Mouse (Mus musculus): ENCODE data around the gene Kcnip4. TPM values are rescaled to one million over a fixed set of nuclear protein-coding genes. Genes with fewer than 3 reads are reported as not detected.
A peak's percentile ranks its signal among the peaks of the same experiment; 100 is the strongest.

Gene Kcnip4
- total RNA-seq, 2 experiments from 2014 or later: not detected

GRCm38 (mm10) chr5:48502442-48502841, 1022.3 kb downstream of the Kcnip4 start:
- no peak for ATAC-seq (replicated peaks; ENCODE audit: low FRiP score, low TSS enrichment, poor library complexity, severe bottlenecking)

GRCm38 (mm10) chr5:48500204-48500603, 1024.5 kb downstream of the Kcnip4 start:
- ATAC-seq (replicated peaks; ENCODE audit: low FRiP score, low TSS enrichment, poor library complexity, severe bottlenecking): no peak

DNA sequence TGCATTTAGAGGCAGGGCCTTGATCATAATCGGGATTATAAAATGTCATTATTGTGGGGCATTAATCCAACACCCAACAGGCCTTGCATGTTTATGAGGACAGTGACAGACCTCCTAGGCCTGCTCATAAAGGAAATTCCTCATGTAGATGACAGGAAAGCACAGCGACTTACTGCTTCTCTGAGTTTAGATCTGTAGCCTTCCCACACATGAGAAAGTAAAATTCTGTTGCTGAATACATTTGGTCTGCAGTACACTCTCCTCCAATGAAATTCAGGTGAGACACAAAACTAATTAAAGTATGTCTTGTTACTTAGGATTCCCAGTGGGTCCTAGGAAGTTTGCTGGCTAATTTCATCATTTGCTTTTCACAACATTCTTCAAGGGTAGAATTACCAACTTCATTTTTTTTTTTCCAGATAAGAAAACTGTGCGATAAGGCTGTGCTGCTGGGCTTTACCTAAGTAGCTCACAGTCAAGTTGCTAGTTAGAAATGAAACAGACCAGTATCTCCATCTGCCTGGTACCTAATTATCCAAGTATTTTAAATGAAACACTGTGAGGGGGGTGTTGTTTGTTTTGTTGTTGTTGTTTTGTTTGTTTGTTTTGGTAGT, 1033.7 kb downstream of the Kcnip4 start:
- ATAC-seq (replicated peaks; ENCODE audit: low FRiP score, low TSS enrichment, poor library complexity, severe bottlenecking): no peak

DNA sequence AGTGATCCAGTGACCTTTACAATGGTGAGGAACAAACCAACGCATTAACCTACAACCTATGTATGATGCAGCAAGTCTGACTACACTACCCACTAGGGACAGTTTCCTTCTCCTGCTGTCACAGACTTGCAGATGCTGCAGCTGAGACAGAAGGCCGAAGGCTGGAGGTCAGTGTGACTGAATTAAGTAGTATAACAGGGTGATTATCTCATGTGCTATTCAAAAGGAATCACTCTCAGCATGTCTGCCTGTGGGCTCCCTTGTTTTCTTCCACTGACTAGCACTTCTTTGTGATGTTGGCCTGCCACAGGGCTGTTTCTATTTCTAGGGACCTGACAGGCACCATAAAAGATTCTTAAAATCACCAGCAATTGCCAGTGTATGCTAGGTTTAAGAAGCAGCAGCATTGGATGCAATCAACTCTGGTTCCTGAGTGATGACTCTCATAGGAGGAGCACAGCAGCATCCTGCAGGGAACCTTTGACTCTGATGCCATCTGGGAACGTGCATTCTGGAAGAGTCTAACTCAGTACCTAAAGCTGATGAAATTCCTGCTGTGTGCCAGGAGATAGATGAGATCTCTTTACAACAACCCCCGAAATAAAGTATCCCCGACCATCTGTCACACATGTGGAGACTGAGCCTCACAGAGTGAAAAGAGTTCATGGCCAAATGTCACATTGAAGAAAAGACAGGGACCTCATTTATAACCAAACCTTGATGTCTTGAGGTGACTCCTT, 1035.0 kb downstream of the Kcnip4 start:
- ATAC-seq (replicated peaks; ENCODE audit: low FRiP score, low TSS enrichment, poor library complexity, severe bottlenecking): no peak

DNA sequence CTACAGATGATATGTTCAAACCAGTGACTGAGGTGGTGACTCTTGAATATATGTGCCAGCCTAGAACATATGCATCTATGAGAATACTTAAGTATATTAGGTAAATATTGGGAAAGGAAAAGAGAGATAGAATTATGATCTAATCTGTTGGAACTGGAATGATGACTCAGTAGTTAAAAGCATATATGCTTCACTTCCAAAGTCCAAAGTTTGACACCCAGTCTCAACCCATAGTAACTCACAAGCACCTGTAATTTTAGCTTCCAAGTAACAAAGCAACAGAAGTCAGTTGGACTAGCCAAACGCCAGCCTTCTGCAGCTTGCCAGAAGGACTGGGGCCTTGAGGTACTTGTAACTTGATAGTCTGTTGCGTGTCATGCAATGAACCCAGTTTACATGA, 1041.6 kb downstream of the Kcnip4 start:
- no peak for ATAC-seq (replicated peaks; ENCODE audit: low FRiP score, low TSS enrichment, poor library complexity, severe bottlenecking)

GRCm38 (mm10) chr5:48460221-48460620, 1064.5 kb downstream of the Kcnip4 start:
- ATAC-seq (replicated peaks; ENCODE audit: low FRiP score, low TSS enrichment, poor library complexity, severe bottlenecking): no peak

DNA sequence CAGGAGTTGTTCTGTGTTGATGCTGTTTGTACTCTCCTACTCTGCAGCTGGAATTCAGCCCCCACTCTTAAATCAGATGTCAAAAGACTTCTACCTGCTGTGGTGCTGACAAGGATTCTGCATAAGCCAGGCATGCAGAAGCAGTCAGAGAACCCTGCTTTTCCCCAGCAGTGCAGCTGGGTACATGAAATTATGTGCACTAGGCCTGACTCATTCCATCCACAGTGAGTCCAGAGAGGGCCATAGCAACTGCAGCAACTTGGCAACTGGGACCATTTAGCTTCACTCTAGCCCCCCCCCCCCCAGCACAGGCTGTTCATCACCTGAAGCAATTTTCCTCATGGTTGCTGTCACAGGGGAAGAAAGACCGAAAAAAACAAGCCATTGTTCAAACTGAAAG, 1075.8 kb downstream of the Kcnip4 start:
- no peak for ATAC-seq (replicated peaks; ENCODE audit: low FRiP score, low TSS enrichment, poor library complexity, severe bottlenecking)

GRCm38 (mm10) chr5:48430459-48430858, 1094.2 kb downstream of the Kcnip4 start:
- no peak for ATAC-seq (replicated peaks; ENCODE audit: low FRiP score, low TSS enrichment, poor library complexity, severe bottlenecking)

DNA sequence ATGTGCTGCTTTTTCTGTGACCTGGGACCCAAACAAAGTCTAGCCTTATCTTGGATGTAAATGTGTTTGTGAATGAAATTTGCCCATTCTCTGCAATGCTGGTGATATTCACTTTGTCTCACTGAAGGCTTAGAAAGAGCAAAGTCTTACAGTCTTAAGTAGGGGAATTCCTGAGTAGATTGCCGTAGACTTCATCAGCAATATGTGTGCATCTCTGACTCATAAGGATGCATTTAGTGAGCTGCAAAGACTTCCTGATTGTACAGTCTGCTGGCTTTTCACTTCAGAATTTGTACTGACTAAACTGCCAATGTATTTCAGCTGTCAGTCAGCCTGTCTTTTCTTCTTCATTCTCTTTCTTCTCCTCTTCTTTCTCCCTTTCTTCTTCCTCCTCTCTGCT, 1102.8 kb downstream of the Kcnip4 start:
- no peak for ATAC-seq (replicated peaks; ENCODE audit: low FRiP score, low TSS enrichment, poor library complexity, severe bottlenecking)

DNA sequence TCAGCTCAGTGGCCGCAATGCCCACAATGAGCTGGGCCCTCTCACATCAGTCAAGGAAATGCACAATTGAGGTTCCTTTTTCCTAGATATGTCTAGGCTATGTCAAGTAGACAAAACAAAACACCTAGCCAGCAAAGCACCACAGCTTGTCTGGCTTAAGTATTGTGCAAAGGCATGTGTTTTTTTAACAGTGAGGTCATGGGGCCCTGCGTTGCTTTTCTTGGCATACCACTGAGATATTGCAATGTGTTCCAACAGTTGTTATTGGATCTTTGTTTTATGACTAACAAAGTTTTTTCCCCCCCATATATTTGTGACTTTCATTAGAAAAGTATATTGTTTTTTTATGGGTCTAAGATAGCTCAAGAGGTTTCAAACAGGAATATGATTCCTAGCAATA, 1105.0 kb downstream of the Kcnip4 start:
- ATAC-seq (replicated peaks; ENCODE audit: low FRiP score, low TSS enrichment, poor library complexity, severe bottlenecking): no peak

GRCm38 (mm10) chr5:48412261-48412660, 1112.4 kb downstream of the Kcnip4 start:
- ATAC-seq (replicated peaks; ENCODE audit: low FRiP score, low TSS enrichment, poor library complexity, severe bottlenecking): no peak

GRCm38 (mm10) chr5:48411462-48411861, 1113.2 kb downstream of the Kcnip4 start:
- no peak for ATAC-seq (replicated peaks; ENCODE audit: low FRiP score, low TSS enrichment, poor library complexity, severe bottlenecking)

DNA sequence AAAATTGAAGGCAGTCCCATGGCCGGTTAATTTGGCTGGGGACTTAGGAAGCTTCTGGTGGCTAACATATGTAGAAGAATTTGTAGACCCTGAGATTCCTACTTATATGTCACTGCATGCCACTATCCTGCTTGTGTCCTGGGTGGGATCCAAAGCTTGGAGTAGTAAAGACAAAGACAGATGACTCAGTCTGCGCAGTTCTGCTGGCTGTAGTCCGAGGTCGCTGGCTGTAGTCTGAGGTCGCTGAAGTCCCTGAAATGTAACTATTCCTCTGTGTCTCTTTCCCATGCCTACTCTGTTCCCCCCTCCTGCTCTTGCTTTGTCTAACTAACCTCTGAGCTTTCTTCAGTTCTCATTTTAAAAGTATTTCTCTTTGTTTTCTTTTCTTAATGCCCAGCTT, 1114.4 kb downstream of the Kcnip4 start:
- ATAC-seq (replicated peaks; ENCODE audit: low FRiP score, low TSS enrichment, poor library complexity, severe bottlenecking): no peak

DNA sequence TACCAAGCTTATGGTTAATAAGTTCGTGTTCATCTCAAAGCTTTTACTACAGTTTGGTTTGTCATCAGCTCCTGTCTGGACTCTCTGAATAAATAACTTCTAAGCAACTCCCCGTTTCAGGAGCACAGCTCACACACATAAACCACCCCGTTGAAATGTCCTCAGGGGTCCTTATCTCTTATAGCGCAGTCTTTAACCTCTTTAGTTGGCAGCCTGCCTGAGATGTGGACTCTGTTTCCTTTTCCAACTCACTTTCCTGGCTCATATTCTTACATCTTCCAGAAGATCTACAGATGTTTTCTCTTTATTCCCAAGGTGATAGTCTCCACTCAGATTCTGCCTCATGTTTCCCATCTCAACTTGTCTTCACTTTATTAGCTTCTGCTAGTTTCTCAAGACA, 1116.4 kb downstream of the Kcnip4 start:
- no peak for ATAC-seq (replicated peaks; ENCODE audit: low FRiP score, low TSS enrichment, poor library complexity, severe bottlenecking)

DNA sequence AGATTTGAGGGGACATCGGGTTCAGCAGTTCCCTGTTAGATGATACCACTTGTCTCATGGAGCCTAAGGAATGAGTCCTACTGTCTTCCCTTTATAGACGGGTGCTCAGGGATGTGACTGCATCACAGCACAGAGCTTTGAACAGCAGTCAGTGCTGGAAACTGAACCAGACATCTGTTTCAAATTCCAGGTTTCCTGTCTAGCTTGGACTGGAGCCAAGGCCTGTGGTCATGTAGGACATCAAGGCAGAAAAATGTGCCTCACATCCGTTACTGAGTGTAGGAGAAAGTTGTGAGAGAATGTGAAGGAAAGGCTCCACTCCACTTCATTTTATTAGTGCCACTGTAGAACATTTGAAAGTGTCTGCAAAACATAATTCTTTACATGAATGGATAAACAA, 1122.2 kb downstream of the Kcnip4 start:
- ATAC-seq (replicated peaks; ENCODE audit: low FRiP score, low TSS enrichment, poor library complexity, severe bottlenecking): no peak

DNA sequence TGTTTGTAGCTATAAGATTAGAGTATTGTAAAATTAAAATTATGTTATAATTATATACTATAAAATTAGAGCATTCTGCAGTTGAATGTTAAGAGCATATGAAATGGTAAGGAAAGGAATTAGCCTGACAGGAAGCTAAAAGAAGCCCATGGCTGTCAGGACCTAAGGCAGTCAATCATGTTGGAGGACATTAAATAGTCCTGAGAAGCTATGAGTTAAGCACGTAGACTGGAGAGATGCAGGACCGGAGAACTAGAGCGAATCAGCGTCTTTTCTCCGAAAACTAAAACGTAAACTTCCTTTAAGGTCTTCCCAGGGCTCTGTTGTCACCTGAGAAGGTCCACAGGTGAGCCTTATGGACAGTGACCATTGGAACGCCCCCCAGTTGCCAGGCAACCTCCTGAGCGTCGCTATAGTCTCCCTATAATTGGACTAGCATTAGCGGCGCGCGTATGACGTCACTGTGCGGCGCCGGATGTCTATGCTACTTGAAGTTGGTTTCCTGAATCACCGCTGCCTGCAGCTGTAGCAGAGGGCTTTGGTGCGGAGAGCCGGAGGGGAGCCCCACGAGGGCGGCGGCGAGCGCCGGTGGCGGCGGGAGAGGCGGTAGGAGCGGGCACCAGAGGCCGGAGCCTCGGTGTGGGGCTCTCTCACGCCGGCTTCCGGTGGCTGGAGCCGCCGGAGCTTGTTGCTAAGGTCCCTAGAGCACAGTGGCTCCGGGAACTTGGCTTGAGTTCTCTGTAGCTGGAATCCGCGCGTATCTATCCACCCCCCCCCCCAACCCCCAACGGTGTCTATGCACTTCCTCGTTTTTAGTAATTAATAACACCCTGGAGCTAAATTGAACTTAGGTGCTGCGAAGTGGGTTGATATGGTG, 1152.6 kb downstream of the Kcnip4 start:
- ATAC-seq (replicated peaks; ENCODE audit: low FRiP score, low TSS enrichment, poor library complexity, severe bottlenecking): peak; percentile 100

DNA sequence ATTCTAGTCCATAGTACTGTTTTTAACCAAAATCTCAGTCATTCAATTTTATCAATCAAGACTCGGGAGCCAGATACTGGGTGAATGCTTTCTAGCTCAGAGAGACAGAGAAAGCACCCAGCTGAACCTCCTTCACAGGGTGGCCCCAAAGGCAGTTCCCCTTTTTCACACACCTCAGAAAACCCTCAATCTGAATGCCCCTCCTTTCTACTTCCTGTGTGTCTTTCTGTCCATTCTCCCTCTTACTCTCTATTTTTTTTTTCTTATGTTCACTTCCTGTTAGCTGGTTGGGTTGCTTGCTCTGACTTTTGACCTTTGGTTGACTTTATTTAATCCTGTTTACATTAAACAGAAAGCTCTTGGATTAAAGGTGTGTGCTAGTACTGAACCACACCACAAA, 1175.4 kb downstream of the Kcnip4 start:
- no peak for ATAC-seq (replicated peaks; ENCODE audit: low FRiP score, low TSS enrichment, poor library complexity, severe bottlenecking)

GRCm38 (mm10) chr5:48345983-48346648, 1178.6 kb downstream of the Kcnip4 start:
- ATAC-seq (replicated peaks; ENCODE audit: low FRiP score, low TSS enrichment, poor library complexity, severe bottlenecking): no peak

DNA sequence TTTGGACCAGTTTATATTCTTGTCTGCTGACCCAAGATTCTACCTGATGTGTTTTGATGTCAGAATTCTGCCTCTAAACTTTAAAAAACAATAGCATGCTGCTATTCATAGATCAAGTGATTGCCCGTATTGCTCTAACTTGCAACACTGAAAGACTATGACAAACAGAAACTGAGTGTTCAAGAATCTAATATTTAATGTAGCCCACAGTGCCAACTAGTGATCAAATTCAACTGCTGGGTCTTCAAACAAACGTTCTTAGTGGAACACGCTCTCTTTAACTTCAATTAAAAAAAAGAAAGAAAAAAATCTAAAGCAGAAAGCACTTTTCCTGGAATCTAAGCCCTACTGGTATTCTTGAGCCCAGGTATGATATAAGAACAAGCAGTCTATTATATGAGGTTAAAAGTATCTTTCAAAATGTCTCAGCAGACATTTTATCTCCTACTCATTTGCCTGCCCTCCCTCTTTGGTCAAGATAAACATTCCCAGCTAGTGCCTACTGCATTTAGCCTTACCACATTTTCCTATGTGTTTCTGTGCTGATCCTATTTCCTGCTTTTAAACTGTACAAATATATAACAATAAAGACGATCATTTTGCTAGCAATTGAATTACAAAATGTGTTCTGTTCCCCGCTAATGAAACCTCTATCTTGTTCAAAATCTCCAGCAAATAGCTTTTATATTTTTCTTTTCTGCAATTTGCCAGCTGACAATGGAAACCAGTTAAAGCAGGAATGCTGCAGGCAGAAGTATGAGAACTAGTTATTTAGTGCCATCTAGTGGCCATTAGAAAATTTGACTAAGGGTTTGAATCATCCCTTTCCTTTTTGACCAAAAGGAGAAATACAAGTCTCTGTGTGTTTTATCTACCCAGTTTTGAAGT, 1179.4 kb downstream of the Kcnip4 start:
- peak; percentile 70; the same call in 1 of the 2 replicates for ATAC-seq (replicated peaks; ENCODE audit: low FRiP score, low TSS enrichment, poor library complexity, severe bottlenecking)
